Mouse (Mus musculus): ENCODE results near the gene Hexb. TPM values are rescaled to one million over a fixed set of nuclear protein-coding genes. Genes with fewer than 3 reads are reported as not detected.
"Not testable (repeated sequence)": the region's sequence is repeated elsewhere in the genome, so short reads cannot be mapped to it uniquely, and the experiment has no call there.

The Hexb gene
- total RNA-seq, 1 experiment from 2014 or later: 24.6 TPM

- DNase-seq: no peak
Observed at GRCm38 (mm10) chr13:97180113-97180828, 17.9 kb downstream of the Hexb start.

DNA sequence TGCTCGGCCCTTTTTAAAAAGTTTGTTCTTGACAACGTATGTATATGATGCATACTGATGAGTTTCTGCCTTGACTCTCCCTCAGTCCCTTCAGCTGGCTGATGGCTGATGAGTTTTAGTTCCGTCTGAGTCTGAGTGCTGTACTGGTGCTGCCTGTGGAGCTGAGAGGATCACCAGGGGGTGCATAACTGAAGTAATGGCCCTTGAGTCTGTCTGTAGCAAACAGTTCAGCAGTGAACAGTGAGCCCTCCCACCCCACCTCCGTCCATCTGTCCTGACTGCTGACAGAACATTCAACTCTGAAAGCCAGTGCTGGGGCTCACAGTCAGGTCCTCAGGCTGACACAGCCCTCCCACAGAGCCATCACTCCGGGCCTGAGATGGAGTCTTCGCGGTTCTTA lies 19.2 kb downstream of the Hexb start:
- no peak for DNase-seq

DNA sequence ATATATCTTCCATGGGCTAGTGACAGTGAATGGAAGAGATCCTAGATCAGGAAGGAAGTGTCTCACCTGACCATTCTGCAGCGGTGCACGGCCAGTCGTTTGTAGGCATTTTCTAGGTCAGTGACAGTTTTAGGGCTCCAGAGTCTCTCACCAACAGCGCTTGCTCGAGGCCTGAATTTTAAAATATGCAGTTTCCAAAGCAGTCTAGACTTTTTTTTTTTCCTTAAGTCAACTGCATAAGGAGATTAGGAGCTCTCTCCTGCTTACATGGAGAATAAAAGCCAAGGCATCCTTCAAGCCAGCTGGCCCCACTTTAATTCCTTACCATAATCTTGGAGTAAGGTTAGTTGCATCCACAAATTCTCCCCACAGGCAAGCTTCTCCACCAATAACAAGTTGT lies 21.4 kb downstream of the Hexb start:
- DNase-seq: no peak

DNA sequence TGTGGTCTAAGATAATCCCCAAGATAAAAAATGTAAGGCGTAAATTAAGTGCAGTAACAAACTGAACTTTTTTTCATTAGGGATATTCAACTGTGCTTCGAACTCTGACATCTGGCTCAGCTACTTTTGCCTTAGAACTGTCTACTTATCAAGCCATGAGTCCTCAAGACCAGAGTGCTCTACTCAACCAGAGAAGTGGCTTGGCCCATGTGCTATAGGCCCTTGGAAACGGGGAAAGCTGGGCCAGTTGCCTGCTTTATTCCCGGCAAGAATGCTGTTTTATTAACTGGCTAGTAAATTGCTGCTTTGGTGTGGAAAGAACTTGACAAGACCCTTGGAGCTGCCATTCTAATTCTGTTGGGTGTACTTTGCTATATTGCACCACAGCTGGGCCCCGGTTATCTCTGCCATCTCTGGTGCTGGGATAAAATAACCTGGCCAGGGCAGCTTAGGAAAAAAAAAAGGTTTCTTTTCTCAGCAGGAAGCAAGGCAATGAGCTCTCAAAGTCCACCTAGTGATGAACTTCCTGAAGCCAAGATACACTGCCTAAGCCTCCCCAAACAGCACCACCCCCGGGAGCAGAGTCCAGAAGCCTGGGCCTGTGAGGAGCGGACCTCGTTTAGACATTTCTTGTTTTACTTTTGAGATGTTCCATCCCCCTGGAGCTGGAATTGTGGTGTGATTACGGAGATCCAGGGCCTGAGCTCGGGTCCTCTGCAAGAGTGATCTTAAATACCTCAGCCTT lies 22.5 kb downstream of the Hexb start:
- no peak for DNase-seq

GRCm38 (mm10) chr13:97145834-97146233 lies 52.3 kb downstream of the Hexb start:
- peak; percentile 71 for DNase-seq

- DNase-seq: no peak
Observed at GRCm38 (mm10) chr13:97142321-97142720, 55.8 kb downstream of the Hexb start.

DNA sequence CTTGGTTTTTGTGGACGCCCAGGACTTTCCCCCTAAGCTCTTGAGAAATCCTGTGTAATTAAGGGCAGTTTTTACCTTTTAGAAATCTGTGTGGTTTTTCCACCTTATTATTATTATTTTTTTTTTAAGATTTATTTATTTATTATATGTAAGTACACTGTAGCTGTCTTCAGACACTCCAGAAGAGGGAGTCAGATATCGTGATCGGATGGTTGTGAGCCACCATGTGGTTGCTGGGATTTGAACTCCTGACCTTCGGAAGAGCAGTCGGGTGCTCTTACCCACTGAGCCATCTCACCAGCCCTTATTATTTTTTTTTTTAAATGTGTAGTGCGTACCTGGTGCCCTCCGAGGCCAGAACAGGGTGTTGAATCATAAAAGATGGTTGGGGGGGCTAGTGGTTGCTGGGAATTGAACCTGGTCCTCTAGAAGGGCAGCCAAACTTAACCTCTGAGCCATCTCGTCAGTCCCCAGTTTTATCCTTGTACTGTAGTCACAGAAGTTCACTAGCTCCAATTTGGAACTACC lies 59.7 kb downstream of the Hexb start:
- DNase-seq: not testable (repeated sequence)

GRCm38 (mm10) chr13:97137466-97138400 lies 60.4 kb downstream of the Hexb start, which contains the start of the genes Gfm2 and Nsa2:
Gene Gfm2 (plus strand): TSS chr13:97137937.
Gene Nsa2 (minus strand): TSS chr13:97137937.
- DNase-seq: peak; percentile 93

GRCm38 (mm10) chr13:97130413-97130812 lies 67.7 kb downstream of the Hexb start:
- not testable (repeated sequence) for DNase-seq

DNA sequence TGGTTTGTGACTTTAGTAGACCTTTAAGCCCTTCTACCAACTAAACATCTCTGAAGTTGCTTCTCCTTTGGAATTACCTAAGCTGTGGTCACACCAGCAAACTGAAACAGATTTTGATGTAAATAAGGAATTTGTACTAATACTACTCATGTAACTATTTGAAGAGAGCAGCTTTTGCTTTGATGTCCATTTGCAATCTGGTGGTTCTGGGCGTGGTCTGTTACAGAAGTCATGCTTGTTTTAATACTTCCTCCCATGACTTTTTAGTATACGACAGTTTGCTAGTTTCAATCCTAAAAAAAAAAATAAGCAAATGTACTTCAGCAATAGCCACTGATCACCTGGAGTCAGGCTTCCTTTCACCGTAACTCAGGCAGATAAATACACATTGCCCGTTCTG lies 68.5 kb downstream of the Hexb start:
- DNase-seq: not testable (repeated sequence)

Other genes with a start within 250 kb of the Hexb start
- gene 1700029F12Rik, start 164.0 kb downstream of the Hexb start, total RNA-seq (2021): not detected in 2 replicates
- gene Fam169a, start 131.1 kb downstream of the Hexb start, total RNA-seq (2021): 4.5 and 5.7 TPM in 2 replicates
- 0.33 TPM in 1 of 2 replicates, not detected in the other for gene Gm6169, start 99.1 kb downstream of the Hexb start, total RNA-seq (2021)
- 38.0 and 40.9 TPM in 2 replicates for gene Gfm2, start 60.4 kb downstream of the Hexb start, total RNA-seq (2021)
- 92.3 and 110 TPM in 2 replicates for gene Nsa2, start 60.4 kb downstream of the Hexb start, total RNA-seq (2021)
- gene Enc1, start 42.7 kb upstream of the Hexb start, total RNA-seq (2021): 15.0 and 19.0 TPM in 2 replicates